ENCODE assay signal across 9 mouse cellular contexts in genomic region chr15:85611701-85612520, GRCm38 (mm10). TPM values are rescaled to one million over a fixed set of nuclear protein-coding genes. Genes with fewer than 3 reads are reported as not detected.
DNase-seq lines count a peak whose midpoint lies in the region; ATAC-seq and TF ChIP-seq lines count a peak whose summit lies in the region.
"Had no signal": no experiment of that assay in that cellular context is flagged by ENCODE, and none has a peak within 500 bp of the region (broad histone marks: within the 10 kb centered on the region; RNA-seq: fewer than 3 reads in every experiment).

No protein-coding gene starts in this region.

- 59% methylated on average over 16 of the region's 16 CpGs for WGBS in forebrain, embryonic 15.5 days
- WGBS in forebrain, embryonic 12.5 days: 80% methylated on average over 16 of the region's 16 CpGs
- WGBS in forebrain, postnatal 0 days: 54% methylated on average over 16 of the region's 16 CpGs
- 73% methylated on average over 16 of the region's 16 CpGs for WGBS in intestine, embryonic 16.5 days
- WGBS in lung, embryonic 16.5 days: 46% methylated on average over 16 of the region's 16 CpGs

- H3K4me3 ChIP-seq in forebrain, embryonic 15.5 days: no peak overlapping the region
- H3K4me3 ChIP-seq in forebrain, embryonic 12.5 days (replicated peaks): no peak overlapping the region
- no peak overlapping the region for H3K4me3 ChIP-seq in forebrain, postnatal 0 days (ENCODE audit: low read depth, low read length)
- no peak overlapping the region for H3K4me3 ChIP-seq in intestine, embryonic 16.5 days (ENCODE audit: low read length)
- H3K4me3 ChIP-seq in lung, embryonic 16.5 days (ENCODE audit: low read length): no peak overlapping the region
- H3K4me3 ChIP-seq: embryonic facial prominence, embryonic 12.5 days had no signal

- DNase-seq in Muller cell, postnatal 12 days (ENCODE audit: inconsistent ontology term): peak; percentile 86
- DNase-seq in forebrain, postnatal 0 days: no peak
- DNase-seq in T-cell, adult 2 months (ENCODE audit: low spot score): no peak

- TF ChIP-seq CTCF in forebrain, postnatal 0 days (IDR thresholded peaks at IDR 0.05; ENCODE audit: low read depth): no peak

- H3K9ac ChIP-seq in forebrain, embryonic 15.5 days (replicated peaks): no peak overlapping the region
- no peak overlapping the region for H3K9ac ChIP-seq in forebrain, embryonic 12.5 days
- no peak overlapping the region for H3K9ac ChIP-seq in forebrain, postnatal 0 days
- H3K9ac ChIP-seq in intestine, embryonic 16.5 days (ENCODE audit: low read depth, low read length): no peak overlapping the region
- H3K9ac ChIP-seq in lung, embryonic 16.5 days (ENCODE audit: low read length): peak overlapping the region; percentile 27
- H3K9ac ChIP-seq: embryonic facial prominence, embryonic 12.5 days had no signal

- no peak for ATAC-seq in forebrain, embryonic 15.5 days (replicated peaks)
- no peak for ATAC-seq in forebrain, embryonic 12.5 days (ENCODE audit: low FRiP score)
- ATAC-seq in forebrain, postnatal 0 days: no peak
- no peak for ATAC-seq in intestine, embryonic 16.5 days
- ATAC-seq in lung, embryonic 16.5 days (ENCODE audit: low read depth): no peak
- no peak for ATAC-seq in inflammation-experienced regulatory T-cells, adult 6 months

- H3K4me2 ChIP-seq in forebrain, embryonic 15.5 days (replicated peaks): no peak overlapping the region
- no peak overlapping the region for H3K4me2 ChIP-seq in forebrain, embryonic 12.5 days
- no peak overlapping the region for H3K4me2 ChIP-seq in forebrain, postnatal 0 days (ENCODE audit: low read depth)
- no peak overlapping the region for H3K4me2 ChIP-seq in intestine, embryonic 16.5 days (ENCODE audit: low read depth, low read length)
- peak overlapping the region; percentile 22; the same call in 1 of the 2 replicates for H3K4me2 ChIP-seq in lung, embryonic 16.5 days (ENCODE audit: low read depth, low read length)
- H3K4me2 ChIP-seq: embryonic facial prominence, embryonic 12.5 days had no signal

- peak overlapping the region; percentile 93 for H3K27ac ChIP-seq in forebrain, embryonic 15.5 days (replicated peaks)
- no peak overlapping the region for H3K27ac ChIP-seq in forebrain, embryonic 12.5 days
- H3K27ac ChIP-seq in forebrain, postnatal 0 days (ENCODE audit: low read depth, low read length): peak overlapping the region; percentile 54
- peak overlapping the region; percentile 75 for H3K27ac ChIP-seq in intestine, embryonic 16.5 days (ENCODE audit: low read length)
- H3K27ac ChIP-seq in lung, embryonic 16.5 days (ENCODE audit: low read length): peak overlapping the region; percentile 89

- H3K9me3 ChIP-seq in forebrain, embryonic 15.5 days: no peaks in the 10 kb centered on the region
- no peaks in the 10 kb centered on the region for H3K9me3 ChIP-seq in forebrain, embryonic 12.5 days
- no peaks in the 10 kb centered on the region for H3K9me3 ChIP-seq in forebrain, postnatal 0 days (ENCODE audit: low read length)
- H3K9me3 ChIP-seq in intestine, embryonic 16.5 days (ENCODE audit: control insufficient read depth, low read length): no peaks in the 10 kb centered on the region
- H3K9me3 ChIP-seq in lung, embryonic 16.5 days (ENCODE audit: control insufficient read depth, low read length): no peaks in the 10 kb centered on the region
- H3K9me3 ChIP-seq: embryonic facial prominence, embryonic 12.5 days had no signal

- H3K4me1 ChIP-seq in forebrain, embryonic 15.5 days: peaks cover 41% of the 10 kb centered on the region
- H3K4me1 ChIP-seq in forebrain, embryonic 12.5 days: peaks cover 28% of the 10 kb centered on the region
- H3K4me1 ChIP-seq in forebrain, postnatal 0 days (ENCODE audit: insufficient read depth): no peaks in the 10 kb centered on the region
- peaks cover 25% of the 10 kb centered on the region for H3K4me1 ChIP-seq in intestine, embryonic 16.5 days (ENCODE audit: control insufficient read depth, insufficient read depth, low read length)
- peaks cover 31% of the 10 kb centered on the region for H3K4me1 ChIP-seq in lung, embryonic 16.5 days (replicated peaks; ENCODE audit: control insufficient read depth, insufficient read depth, low read length)

- H3K27me3 ChIP-seq in forebrain, embryonic 15.5 days: 0 out of 2 replicates have a peak, but pooled peaks cover 5% of the 10 kb centered on the region
- H3K27me3 ChIP-seq in forebrain, embryonic 12.5 days: peaks cover 46% of the 10 kb centered on the region
- H3K27me3 ChIP-seq in forebrain, postnatal 0 days (ENCODE audit: insufficient read depth, low read length): no peaks in the 10 kb centered on the region
- peaks cover 7% of the 10 kb centered on the region for H3K27me3 ChIP-seq in intestine, embryonic 16.5 days (replicated peaks; ENCODE audit: control insufficient read depth, insufficient read depth, low read length)
- no peaks in the 10 kb centered on the region for H3K27me3 ChIP-seq in lung, embryonic 16.5 days (ENCODE audit: control insufficient read depth, insufficient read depth, low read depth, low read length)

- H3K36me3 ChIP-seq in forebrain, embryonic 15.5 days: no peaks in the 10 kb centered on the region
- no peaks in the 10 kb centered on the region for H3K36me3 ChIP-seq in forebrain, embryonic 12.5 days (replicated peaks)
- no peaks in the 10 kb centered on the region for H3K36me3 ChIP-seq in forebrain, postnatal 0 days (ENCODE audit: insufficient read depth)
- H3K36me3 ChIP-seq in intestine, embryonic 16.5 days (ENCODE audit: control insufficient read depth, insufficient read depth, low read length): no peaks in the 10 kb centered on the region
- no peaks in the 10 kb centered on the region for H3K36me3 ChIP-seq in lung, embryonic 16.5 days (ENCODE audit: control insufficient read depth, insufficient read depth, low read length)
- H3K36me3 ChIP-seq: embryonic facial prominence, embryonic 12.5 days had no signal

RNA-seq across cellular contexts. Expression of gene Wnt7b, which starts 29.6 kb away (rescaled TPM):
- 132 and 133 TPM in 2 replicates for polyA plus RNA-seq in forebrain, embryonic 15.5 days (2015; fragmentation: Nextera tagmentation; extraction: Ambion mirVana)
- polyA plus RNA-seq in forebrain, embryonic 12.5 days (2016; fragmentation: Nextera tagmentation; extraction: Ambion mirVana): 111 and 130 TPM in 2 replicates
- total RNA-seq in forebrain, postnatal 0 days (2014; rRNA removed): 59.3 and 67.3 TPM in 2 replicates
- 54.0 and 68.4 TPM in 2 replicates for polyA plus RNA-seq in forebrain, postnatal 0 days (2015; fragmentation: Nextera tagmentation; extraction: Ambion mirVana)
- polyA plus RNA-seq in intestine, embryonic 16.5 days (2015; fragmentation: Nextera tagmentation; extraction: Ambion mirVana): 0.66 and 0.71 TPM in 2 replicates
- polyA plus RNA-seq in lung, embryonic 16.5 days (2015; fragmentation: Nextera tagmentation; extraction: Ambion mirVana): 40.2 and 44.8 TPM in 2 replicates
- polyA plus RNA-seq in inflammation-experienced regulatory T-cells, adult 6 months (2017; shearing (Covaris generic)): not detected

Comparison
In these comparisons a context has a peak if more than half of its experiments do, and no peak if none do; other contexts are left out.
1. RNA of gene Wnt7b, which starts 29.6 kb away (polyA plus RNA-seq): 132 to 133 TPM in forebrain, embryonic 15.5 days, 111 to 130 TPM in forebrain, embryonic 12.5 days, 54.0 to 68.4 TPM in forebrain, postnatal 0 days and 40.2 to 44.8 TPM in lung, embryonic 16.5 days; 0.66 to 0.71 TPM in intestine, embryonic 16.5 days and not detected in inflammation-experienced regulatory T-cells, adult 6 months; every median in the first group is over 10 times any median in the second.